Mouse (Mus musculus): Measurements from ENCODE around the gene Spats1. TPM values are rescaled to one million over a fixed set of nuclear protein-coding genes. Genes with fewer than 3 reads are reported as not detected.

The Spats1 gene
- total RNA-seq, 1 experiment from 2014 or later, result not detected

GRCm38 (mm10) chr17:45397541-45397940, 77.7 kb downstream of the Spats1 start:
- ATAC-seq (ENCODE audit: extremely low read depth, insufficient number of reproducible peaks, low FRiP score, poor library complexity, severe bottlenecking), result no peak

GRCm38 (mm10) chr17:45394612-45395011, 80.6 kb downstream of the Spats1 start:
- no peak for ATAC-seq (ENCODE audit: extremely low read depth, insufficient number of reproducible peaks, low FRiP score, poor library complexity, severe bottlenecking)

- ATAC-seq (ENCODE audit: extremely low read depth, insufficient number of reproducible peaks, low FRiP score, poor library complexity, severe bottlenecking), result no peak
Measured at GRCm38 (mm10) chr17:45393765-45394164, 81.5 kb downstream of the Spats1 start.

Other genes starting within 250 kb of the Spats1 start
- gene Cdc5l, start 41.7 kb downstream of the Spats1 start, total RNA-seq (2017), result 119 and 125 TPM in 2 replicates
- 6.9 and 7.8 TPM in 2 replicates for gene Aars2, start 31.4 kb upstream of the Spats1 start, total RNA-seq (2017)
- gene Tcte1, start 48.0 kb upstream of the Spats1 start, total RNA-seq (2017), result not detected in 2 replicates
- 0.12 and 0.23 TPM in 2 replicates for gene Tmem151b, start 74.3 kb upstream of the Spats1 start, total RNA-seq (2017)
- 51.4 and 59.9 TPM in 2 replicates for gene Nfkbie, start 80.3 kb upstream of the Spats1 start, total RNA-seq (2017)
- 17.7 and 24.6 TPM in 2 replicates for gene Slc35b2, start 88.5 kb upstream of the Spats1 start, total RNA-seq (2017)
- 535 and 559 TPM in 2 replicates for gene Hsp90ab1, start 97.9 kb upstream of the Spats1 start, total RNA-seq (2017)
- 3.7 and 5.9 TPM in 2 replicates for gene Slc29a1, start 124.2 kb upstream of the Spats1 start, total RNA-seq (2017)
- gene Mymx, start 126.7 kb upstream of the Spats1 start, total RNA-seq (2017), result not detected in 2 replicates
- gene Capn11, start 183.9 kb upstream of the Spats1 start, total RNA-seq (2017), result 1.1 and 1.5 TPM in 2 replicates
- 6.4 and 11.4 TPM in 2 replicates for gene Mrpl14, start 210.9 kb upstream of the Spats1 start, total RNA-seq (2017)
- 21.2 and 22.0 TPM in 2 replicates for gene Tmem63b, start 211.5 kb upstream of the Spats1 start, total RNA-seq (2017)

Measured in neutrophil, adult 5-6 weeks (primary cell).